ENCODE assay signal across 12 mouse cellular contexts in the genomic region with DNA sequence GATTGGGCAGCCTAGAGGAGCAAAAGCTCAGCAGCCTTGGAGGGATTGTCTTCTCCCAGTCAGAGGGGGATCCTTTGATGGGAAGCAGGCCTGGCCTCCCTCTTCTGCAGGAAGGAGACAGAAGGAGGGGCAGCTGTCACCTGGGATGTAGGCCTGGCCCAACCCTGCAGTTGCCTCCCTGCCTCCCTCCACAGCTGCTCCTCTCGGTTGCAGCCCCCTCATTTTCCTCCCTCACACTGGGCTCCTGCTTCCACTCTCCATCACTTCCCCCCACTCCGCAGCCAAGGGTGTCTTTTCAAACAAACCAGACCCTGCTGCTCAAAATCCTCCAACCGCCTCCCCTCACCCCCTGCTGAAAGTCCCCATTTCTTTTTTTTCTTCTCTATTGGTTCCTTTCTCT. TPM values are rescaled to one million over a fixed set of nuclear protein-coding genes. Genes with fewer than 3 reads are reported as not detected.
DNase-seq lines count a peak whose midpoint lies in the region; ATAC-seq lines count a peak whose summit lies in the region.
"Had no signal": no experiment of that assay in that cellular context is flagged by ENCODE, and none has a peak within 500 bp of the region (broad histone marks: within the 10 kb centered on the region; RNA-seq: fewer than 3 reads in every experiment).

No protein-coding gene starts in this region.

- H3K27me3 ChIP-seq in limb, embryonic 11.5 days (ENCODE audit: control insufficient read depth, insufficient read depth, low read length): peaks cover 12% of the 10 kb centered on the region; the same call in 1 of the 2 replicates

- no peak overlapping the region for H3K4me2 ChIP-seq in limb, embryonic 11.5 days (ENCODE audit: low read depth, severe bottlenecking)
- H3K4me2 ChIP-seq: liver, embryonic 13.5 days had no signal

- WGBS in limb, embryonic 11.5 days: 26% methylated on average over 3 of the region's 3 CpGs

- peaks cover 16% of the 10 kb centered on the region for H3K4me1 ChIP-seq in brown adipose tissue, adult 24 weeks (ENCODE audit: control insufficient read depth, insufficient read depth, insufficient read length, low read length)
- no peaks in the 10 kb centered on the region for H3K4me1 ChIP-seq in limb, embryonic 11.5 days (ENCODE audit: control insufficient read depth, insufficient read depth, low read length)
- H3K4me1 ChIP-seq: liver, embryonic 13.5 days had no signal

- peak; percentile 88 for ATAC-seq in frontal cortex, adult (ENCODE audit: low TSS enrichment)
- peak; percentile 67; the same call in 1 of the 2 replicates for ATAC-seq in limb, embryonic 11.5 days (ENCODE audit: insufficient number of reproducible peaks, low FRiP score, low TSS enrichment, low read depth)
- ATAC-seq in erythroblast, adult 5-6 weeks (replicated peaks; ENCODE audit: low FRiP score, poor library complexity, severe bottlenecking): no peak
- ATAC-seq: hindbrain, postnatal 0 days; midbrain, embryonic 16.5 days had no signal

- H3K9ac ChIP-seq in limb, embryonic 11.5 days (ENCODE audit: low read length): no peak overlapping the region
- H3K9ac ChIP-seq: liver, embryonic 13.5 days had no signal

- H3K9me3 ChIP-seq in limb, embryonic 11.5 days (ENCODE audit: control insufficient read depth, low read length): no peaks in the 10 kb centered on the region
- H3K9me3 ChIP-seq: liver, embryonic 13.5 days had no signal

- no peak for DNase-seq in frontal cortex, postnatal 25 days (ENCODE audit: low spot score in 2 of 2)
- DNase-seq in kidney, postnatal 4 days: peak; percentile 14 to 26
- no peak for DNase-seq in kidney, postnatal 36 days
- DNase-seq in limb, embryonic 11.5 days (ENCODE audit: low spot score): peak; percentile 32
- DNase-seq in natural killer cell, adult 2 months (ENCODE audit: low spot score in 2 of 2): no peak
- DNase-seq: adrenal gland, adult 8-10 months; liver, embryonic 13.5 days had no signal

- H3K4me3 ChIP-seq in brown adipose tissue, adult 24 weeks (ENCODE audit: insufficient read depth, low read depth, low read length): peak overlapping the region; percentile 71
- no peak overlapping the region for H3K4me3 ChIP-seq in limb, embryonic 11.5 days (ENCODE audit: low read depth, low read length)
- H3K4me3 ChIP-seq: liver, embryonic 13.5 days had no signal

- H3K27ac ChIP-seq in brown adipose tissue, adult 24 weeks (replicated peaks; ENCODE audit: low read depth, low read length): peak overlapping the region; percentile 23; the same call in 1 of the 2 replicates
- no peak overlapping the region for H3K27ac ChIP-seq in limb, embryonic 11.5 days (replicated peaks; ENCODE audit: low read depth, low read length)
- H3K27ac ChIP-seq: hindbrain, postnatal 0 days; liver, embryonic 13.5 days had no signal

- H3K36me3 ChIP-seq in limb, embryonic 11.5 days (ENCODE audit: control insufficient read depth, insufficient read depth, low read length): no peaks in the 10 kb centered on the region
- H3K36me3 ChIP-seq: liver, embryonic 13.5 days had no signal

RNA-seq across cellular contexts. Expression of a gene that starts 52.2 kb away (rescaled TPM):
- polyA plus RNA-seq in brown adipose tissue, adult 24 weeks (2012; ENCODE audit: insufficient read depth, insufficient read length, missing spikeins): 0.83 and 1.5 TPM in 2 replicates
- 1.6 and 4.0 TPM in 2 replicates for polyA plus RNA-seq in limb, embryonic 11.5 days (2014; fragmentation: Nextera tagmentation; extraction: Ambion mirVana)
- total RNA-seq in erythroblast, adult 5-6 weeks (2015; ENCODE audit: low replicate concordance): not detected in 2 replicates
- total RNA-seq in erythroblast, adult 5-6 weeks (2017; ENCODE audit: low replicate concordance): 0.77 and 2.4 TPM in 2 replicates

Comparison
In these comparisons a context has a peak if more than half of its experiments do, and no peak if none do; other contexts are left out.
1. DNase-seq: peak in kidney, postnatal 4 days (2 of 2) and limb, embryonic 11.5 days (single experiment); none in frontal cortex, postnatal 25 days (0 of 2), kidney, postnatal 36 days (0 of 2) and natural killer cell, adult 2 months (0 of 2).